Mouse (Mus musculus) limb, embryonic 10.5 days (tissue): ENCODE results near the gene Akr1a1. TPM values are rescaled to one million over a fixed set of nuclear protein-coding genes. Genes with fewer than 3 reads are reported as not detected.
"Not testable (repeated sequence)": the region's sequence is repeated elsewhere in the genome, so short reads cannot be mapped to it uniquely, and the experiment has no call there.

Experiments used
- DNase-seq: peaks from one replicate; pipeline ENCODE4 v3.0.0-alpha.2; 2017; ENCODE audit warnings: low spot score
- H3K27ac ChIP-seq: fragments of 300-500 bp; sonication (generic); 2 replicates; pipeline ENCODE4 v1.5.1; 2016; ENCODE audit warnings: mild to moderate bottlenecking
- H3K27me3 ChIP-seq: fragments of 300-500 bp; sonication (generic); 2 replicates; pipeline ENCODE4 v1.6.1; 2016; ENCODE audit warnings: low read depth, mild to moderate bottlenecking; ENCODE audit not compliant: poor library complexity, severe bottlenecking
- H3K36me3 ChIP-seq: fragments of 300-500 bp; sonication (generic); 2 replicates; pipeline ENCODE4 v1.6.1; 2016; ENCODE audit warnings: mild to moderate bottlenecking, moderate library complexity
- H3K4me1 ChIP-seq: fragments of 300-500 bp; sonication (generic); 2 replicates; pipeline ENCODE4 v1.6.1; 2016
- H3K4me3 ChIP-seq: fragments of 300-500 bp; sonication (generic); 2 replicates; pipeline ENCODE4 v1.5.1; 2016; ENCODE audit warnings: mild to moderate bottlenecking, moderate library complexity
- H3K9me3 ChIP-seq: fragments of 300-500 bp; sonication (generic); replicated peaks from 2 replicates; pipeline ENCODE4 v1.6.1; 2016; ENCODE audit warnings: mild to moderate bottlenecking
- WGBS: fragments of 180-500 bp; shearing (Covaris S2); methylation state at CpG from one replicate; pipeline ENCODE4 v1.1.7; 2016; 5-methylcytosine and 5-hydroxymethylcytosine counted together
- polyA plus RNA-seq: library from polyadenylated mRNA; unstranded; fragments of >200 nt; fragmentation: Nextera tagmentation; extraction: Ambion mirVana; gene quantifications from 2 replicates; pipeline ENCODE4 v1.2.1, GENCODE M21; 2016

Gene Akr1a1
- polyA plus RNA-seq = 694 and 733 TPM in 2 replicates

DNA sequence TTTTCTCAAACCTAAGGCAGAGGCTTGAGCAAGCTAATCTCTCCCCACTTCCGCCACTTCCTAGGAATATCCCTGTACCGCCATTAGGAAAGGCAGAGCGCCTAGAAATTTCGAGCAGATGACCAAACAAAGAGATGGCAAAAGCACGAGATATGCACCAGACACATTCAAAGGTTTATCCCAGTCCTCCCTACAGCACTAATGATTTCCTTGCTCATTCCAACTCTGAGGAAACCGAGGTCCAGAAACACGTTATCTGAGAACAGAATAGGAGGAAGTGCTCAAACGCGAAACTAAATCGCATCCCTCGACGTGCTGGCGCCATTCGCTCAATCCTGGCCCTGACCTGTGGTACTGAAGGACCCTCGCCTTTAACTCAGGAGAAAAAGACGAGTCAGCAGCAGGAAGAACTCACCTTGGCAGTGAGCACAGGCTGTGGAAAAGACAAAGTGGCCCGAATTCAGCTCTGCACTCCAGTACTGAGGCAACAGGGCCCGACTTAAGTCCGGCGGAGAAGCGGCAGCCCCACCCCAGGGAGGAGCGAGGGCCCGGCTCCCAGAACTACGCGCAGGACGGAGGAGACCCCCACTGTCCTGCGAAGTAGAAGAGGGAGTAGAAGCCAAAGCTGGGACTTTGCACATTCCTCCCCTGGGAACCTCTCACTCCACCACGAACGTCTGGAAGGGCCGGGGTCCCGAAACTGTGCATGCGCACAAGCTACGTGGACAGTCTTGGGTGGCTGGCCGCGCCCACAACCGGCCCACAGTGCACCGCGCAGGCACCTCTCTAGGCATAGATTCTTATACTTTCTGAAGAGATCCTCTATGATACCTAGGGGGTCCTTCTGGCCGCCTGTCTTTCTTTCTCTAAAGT is at the start of gene Akr1a1:
TSS of gene Akr1a1 (minus strand) at position 757 of the 873 bp plus-strand sequence.
- Histone ChIP-seq H3K36me3 (peaks cover 41% of the 10 kb centered on the region), H3K27ac (peak within 1 kb of the TSS; percentile 95), H3K4me3 (peak within 1 kb of the TSS; percentile 84), H3K4me1 (peaks cover 22% of the 10 kb centered on the region), H3K27me3 (no peaks in the 10 kb centered on the region), H3K9me3 (no peaks in the 10 kb centered on the region)
- peak; percentile 94 for DNase-seq
- under 1% methylated on average over 39 of the region's 39 CpGs for WGBS

DNA sequence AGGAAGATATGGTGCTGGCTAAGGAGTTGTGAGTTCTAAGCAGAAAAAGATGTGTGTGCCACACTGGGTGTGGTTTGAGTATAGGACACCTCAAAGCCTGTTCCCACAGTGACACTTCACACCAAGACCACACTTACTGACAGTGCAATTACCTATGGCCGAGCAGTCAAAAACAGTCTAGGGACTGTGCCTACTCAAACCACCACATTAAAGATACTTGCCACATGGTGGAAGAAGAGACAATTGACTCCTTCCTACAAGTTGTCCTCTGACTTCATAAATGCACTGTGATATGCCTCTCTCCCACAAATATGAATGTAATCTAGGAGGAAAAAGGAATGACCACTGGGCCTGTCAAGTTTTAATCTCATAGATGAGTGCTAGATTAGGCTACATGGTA is 49.5 kb upstream of the Akr1a1 start:
- Histone ChIP-seq H3K9me3 (no peaks in the 10 kb centered on the region), H3K27me3 (no peaks in the 10 kb centered on the region), H3K36me3 (peaks cover 77% of the 10 kb centered on the region), H3K4me1 (no peaks in the 10 kb centered on the region), H3K27ac (no peak overlapping the region), H3K4me3 (no peak overlapping the region)
- WGBS = 70% methylated on average over 1 of the region's 1 CpGs
- DNase-seq = no peak

DNA sequence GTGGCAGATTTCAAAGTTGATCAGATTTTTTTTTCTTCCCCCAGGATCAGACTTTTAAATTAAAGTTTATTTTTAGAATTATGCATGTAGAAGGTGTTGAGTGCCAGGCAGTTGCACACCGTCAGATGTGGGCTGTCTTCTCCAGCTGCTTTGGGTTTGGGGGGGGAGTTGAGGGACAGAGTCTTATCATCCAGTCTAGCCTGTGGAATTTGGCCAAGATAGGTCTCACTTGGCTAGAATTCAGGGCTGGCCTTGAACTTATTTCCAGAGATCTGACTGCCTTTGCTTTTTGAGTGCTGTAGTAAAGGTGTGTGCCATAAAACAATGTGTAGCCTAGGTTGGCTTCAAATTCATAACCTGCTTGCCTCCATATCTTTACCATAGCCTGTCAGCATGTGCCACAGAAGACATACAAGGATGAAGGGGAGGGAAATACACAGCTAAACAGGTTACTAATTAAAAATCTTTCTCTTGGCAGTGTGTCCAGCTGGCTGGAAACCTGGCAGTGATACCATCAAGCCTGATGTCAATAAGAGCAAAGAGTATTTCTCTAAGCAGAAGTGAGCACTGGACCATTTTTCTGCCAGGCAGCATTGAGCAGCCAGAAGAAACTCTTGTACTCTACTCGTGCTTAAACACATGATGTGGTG is 47.3 kb upstream of the Akr1a1 start:
- Histone ChIP-seq H3K36me3 (peaks cover 83% of the 10 kb centered on the region), H3K27me3 (no peaks in the 10 kb centered on the region), H3K4me3 (no peak overlapping the region), H3K9me3 (no peaks in the 10 kb centered on the region), H3K27ac (no peak overlapping the region), H3K4me1 (no peaks in the 10 kb centered on the region)
- 84% methylated on average over 2 of the region's 2 CpGs for WGBS
- DNase-seq = no peak

DNA sequence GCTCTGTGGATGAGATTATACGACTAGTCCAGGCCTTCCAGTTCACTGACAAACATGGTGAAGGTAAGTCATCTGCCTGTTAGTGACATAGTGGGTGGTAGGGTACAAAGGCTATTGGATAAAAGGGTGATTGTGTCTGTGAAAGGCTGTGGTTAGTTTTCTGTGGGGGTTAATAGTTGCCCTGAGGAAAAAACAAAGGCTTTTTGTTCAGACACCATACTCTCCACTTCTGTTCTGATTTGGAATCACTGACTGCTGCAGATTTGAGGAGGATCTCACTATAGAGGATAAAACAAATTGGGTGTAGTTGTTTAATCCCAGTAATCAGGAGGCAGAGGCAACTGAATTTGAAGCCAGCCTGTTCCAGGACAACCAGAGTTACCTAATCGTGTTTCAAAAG is 42.3 kb upstream of the Akr1a1 start:
- H3K4me3 ChIP-seq = no peak overlapping the region
- DNase-seq = no peak
- H3K9me3 ChIP-seq = no peaks in the 10 kb centered on the region
- 87% methylated on average over 2 of the region's 2 CpGs for WGBS
- H3K27ac ChIP-seq = no peak overlapping the region
- peaks cover 100% of the 10 kb centered on the region for H3K36me3 ChIP-seq
- H3K27me3 ChIP-seq = no peaks in the 10 kb centered on the region
- no peaks in the 10 kb centered on the region for H3K4me1 ChIP-seq

DNA sequence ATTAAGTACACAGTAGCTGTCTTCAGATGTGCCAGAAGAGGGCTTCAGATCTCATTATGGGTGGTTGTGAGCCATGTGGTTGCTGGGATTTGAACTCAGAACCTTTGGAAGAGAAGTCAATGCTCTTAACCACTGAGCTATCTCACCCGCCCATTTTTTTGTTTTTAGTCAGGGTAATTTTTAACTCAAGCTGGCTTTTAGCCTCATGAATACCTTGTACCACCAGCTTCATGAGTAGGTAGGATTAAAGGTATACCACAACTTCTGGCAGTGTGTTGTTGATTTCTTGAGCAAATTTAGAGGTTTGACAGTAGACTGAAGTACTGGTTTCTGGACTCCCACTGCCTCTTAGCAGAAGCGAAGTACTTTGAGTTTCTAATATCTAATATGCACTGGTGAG is 40.7 kb upstream of the Akr1a1 start:
- H3K9me3 ChIP-seq = no peaks in the 10 kb centered on the region
- H3K27ac ChIP-seq = no peak overlapping the region
- H3K27me3 ChIP-seq = no peaks in the 10 kb centered on the region
- no peak for DNase-seq
- WGBS = 98% methylated on average over 2 of the region's 2 CpGs
- H3K4me3 ChIP-seq = no peak overlapping the region
- H3K36me3 ChIP-seq = peaks cover 100% of the 10 kb centered on the region
- H3K4me1 ChIP-seq = peaks cover 1% of the 10 kb centered on the region

DNA sequence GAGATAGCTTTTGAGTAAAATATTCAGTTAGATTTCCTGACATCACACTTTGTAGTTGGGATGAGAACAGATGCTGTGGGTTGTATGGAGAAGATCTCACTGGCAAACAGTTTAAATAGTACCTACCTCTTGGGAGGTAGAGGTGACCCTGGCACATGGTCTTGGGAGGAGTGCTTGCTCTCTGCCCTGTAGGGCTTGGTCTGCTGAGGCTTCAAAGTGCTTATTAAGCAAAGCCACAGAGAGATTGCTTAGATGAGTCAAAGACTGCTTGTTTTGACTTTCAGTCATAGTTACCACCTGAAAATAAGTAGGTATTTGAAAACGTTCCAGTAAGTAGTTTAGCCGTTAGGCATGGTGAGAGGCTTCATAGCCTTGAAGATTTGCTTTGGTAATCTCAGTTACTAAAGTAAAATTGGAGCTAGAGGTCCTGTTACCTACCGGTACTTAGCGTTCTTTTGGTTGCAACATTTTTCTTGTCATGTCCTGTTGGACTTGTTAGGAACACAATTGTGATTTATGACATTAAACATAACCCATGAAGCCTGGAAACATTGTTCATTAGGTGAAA is 37.9 kb upstream of the Akr1a1 start:
- no peak for DNase-seq
- Histone ChIP-seq H3K27ac (no peak overlapping the region), H3K9me3 (no peaks in the 10 kb centered on the region), H3K27me3 (no peaks in the 10 kb centered on the region), H3K4me3 (no peak overlapping the region), H3K36me3 (peaks cover 74% of the 10 kb centered on the region), H3K4me1 (peaks cover 16% of the 10 kb centered on the region)
- WGBS = 93% methylated on average over 4 of the region's 4 CpGs

DNA sequence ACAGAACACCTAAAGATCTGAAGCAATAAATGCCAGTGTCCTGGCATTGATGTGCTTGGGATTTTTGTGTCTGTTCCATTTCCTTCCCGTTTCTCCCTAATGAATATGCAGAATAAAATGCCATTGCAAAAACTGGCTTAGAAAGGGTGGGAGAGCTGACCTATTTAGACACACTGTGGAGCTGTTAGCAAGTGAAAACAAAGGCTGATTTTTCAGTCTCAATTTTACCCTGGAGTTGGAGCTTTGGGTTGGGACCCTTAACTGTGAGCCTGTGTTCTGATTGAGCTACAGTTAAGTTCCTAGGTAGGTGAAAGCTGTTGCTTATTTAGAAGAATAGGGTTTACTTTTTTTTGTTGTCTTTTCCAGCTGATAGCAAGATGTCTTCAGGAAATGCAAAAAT is 35.6 kb upstream of the Akr1a1 start:
- no peak overlapping the region for H3K27ac ChIP-seq
- 56% methylated on average over 1 of the region's 1 CpGs for WGBS
- H3K4me1 ChIP-seq = peaks cover 16% of the 10 kb centered on the region
- DNase-seq = no peak
- H3K27me3 ChIP-seq = no peaks in the 10 kb centered on the region
- peaks cover 50% of the 10 kb centered on the region for H3K36me3 ChIP-seq
- no peaks in the 10 kb centered on the region for H3K9me3 ChIP-seq
- H3K4me3 ChIP-seq = peak overlapping the region; percentile 80

DNA sequence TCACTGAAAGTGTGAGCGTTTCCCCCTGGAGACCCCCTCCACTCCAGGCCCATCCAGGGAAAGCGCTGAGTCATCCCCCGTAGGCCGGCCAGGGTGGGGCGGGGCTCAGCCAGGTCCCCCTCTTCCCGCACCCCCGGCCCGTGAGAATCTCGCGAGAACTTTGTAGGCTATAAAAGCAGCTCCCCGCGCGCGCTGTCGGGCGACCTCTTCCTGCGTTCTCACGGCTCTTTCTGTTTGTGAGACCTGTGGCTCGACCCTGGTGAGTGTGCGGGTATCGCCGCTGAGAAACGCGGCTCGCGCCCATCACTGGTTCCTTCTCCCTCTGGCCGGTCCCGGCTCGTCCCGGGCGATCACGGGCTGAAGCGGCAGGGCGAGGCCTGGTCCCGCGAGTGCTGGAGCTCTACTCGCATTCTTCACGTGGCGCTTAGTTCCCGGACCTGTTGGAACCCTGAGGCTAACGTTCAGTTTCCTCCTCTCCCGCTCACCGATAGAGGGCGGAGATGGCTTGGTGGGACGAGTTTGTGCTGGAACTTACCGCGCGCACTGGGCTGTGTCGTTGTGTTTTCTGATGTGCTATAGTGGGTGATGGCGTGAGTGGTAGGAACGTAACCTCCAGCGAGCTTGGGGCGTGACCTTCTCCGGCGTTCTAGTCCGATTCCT is 34.1 kb upstream of the Akr1a1 start, which contains the start of gene Prdx1:
TSS of gene Prdx1 (plus strand) at position 143 of the 660 bp plus-strand sequence.
- under 1% methylated on average over 56 of the region's 56 CpGs for WGBS
- Histone ChIP-seq H3K36me3 (peaks cover 35% of the 10 kb centered on the region), H3K27me3 (no peaks in the 10 kb centered on the region), H3K4me3 (peak within 1 kb of the TSS; percentile 80), H3K4me1 (peaks cover 16% of the 10 kb centered on the region), H3K9me3 (no peaks in the 10 kb centered on the region), H3K27ac (peak within 1 kb of the TSS; percentile 96)
- DNase-seq = peak; percentile 99

DNA sequence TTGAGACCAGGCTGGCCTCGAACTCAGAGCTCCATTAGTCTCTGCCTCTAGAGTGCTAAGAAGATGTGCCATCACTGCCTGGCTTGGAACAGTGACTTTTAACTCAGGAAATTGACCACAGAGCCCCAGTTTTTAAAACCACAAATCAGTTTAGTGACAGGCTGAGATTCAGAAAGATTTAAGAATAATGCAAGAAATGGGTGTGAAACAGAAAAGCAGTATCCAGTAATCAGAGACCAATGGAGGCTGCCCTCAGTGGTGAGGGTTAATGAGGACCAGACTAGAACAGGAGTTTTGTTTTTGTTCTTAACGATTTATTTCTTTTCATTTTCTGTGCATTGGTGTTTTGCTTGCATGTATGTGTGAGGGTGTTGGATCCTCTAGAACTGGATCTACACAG is 33.2 kb upstream of the Akr1a1 start:
- peaks cover 16% of the 10 kb centered on the region for H3K4me1 ChIP-seq
- H3K27ac ChIP-seq = peak overlapping the region; percentile 96
- no peak for DNase-seq
- peaks cover 27% of the 10 kb centered on the region for H3K36me3 ChIP-seq
- no peaks in the 10 kb centered on the region for H3K27me3 ChIP-seq
- WGBS = 71% methylated on average over 2 of the region's 2 CpGs
- H3K4me3 ChIP-seq = peak overlapping the region; percentile 80
- H3K9me3 ChIP-seq = no peaks in the 10 kb centered on the region

DNA sequence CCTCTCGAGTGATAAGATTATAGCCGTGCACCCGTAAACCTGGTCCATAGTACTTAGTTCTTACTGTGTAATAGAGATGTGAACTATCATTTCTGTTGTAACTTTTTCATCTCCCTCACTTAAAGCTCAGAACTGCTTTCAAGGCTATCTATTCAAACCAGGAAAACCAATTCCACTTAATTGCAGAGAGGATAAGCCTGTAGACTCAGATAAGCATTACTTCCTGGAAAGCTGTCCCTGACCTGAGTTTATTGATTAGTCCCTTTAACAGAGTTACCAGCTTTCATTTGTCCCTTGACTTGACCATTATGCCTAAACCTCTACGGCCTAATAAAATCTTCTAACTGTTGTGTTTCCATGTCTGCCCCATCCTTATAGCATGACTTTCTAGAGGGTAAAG is 32.5 kb upstream of the Akr1a1 start:
- H3K4me3 ChIP-seq = no peak overlapping the region
- peaks cover 16% of the 10 kb centered on the region for H3K4me1 ChIP-seq
- no peak for DNase-seq
- 93% methylated on average over 4 of the region's 4 CpGs for WGBS
- peaks cover 20% of the 10 kb centered on the region for H3K36me3 ChIP-seq
- no peak overlapping the region for H3K27ac ChIP-seq
- H3K27me3 ChIP-seq = no peaks in the 10 kb centered on the region
- no peaks in the 10 kb centered on the region for H3K9me3 ChIP-seq

DNA sequence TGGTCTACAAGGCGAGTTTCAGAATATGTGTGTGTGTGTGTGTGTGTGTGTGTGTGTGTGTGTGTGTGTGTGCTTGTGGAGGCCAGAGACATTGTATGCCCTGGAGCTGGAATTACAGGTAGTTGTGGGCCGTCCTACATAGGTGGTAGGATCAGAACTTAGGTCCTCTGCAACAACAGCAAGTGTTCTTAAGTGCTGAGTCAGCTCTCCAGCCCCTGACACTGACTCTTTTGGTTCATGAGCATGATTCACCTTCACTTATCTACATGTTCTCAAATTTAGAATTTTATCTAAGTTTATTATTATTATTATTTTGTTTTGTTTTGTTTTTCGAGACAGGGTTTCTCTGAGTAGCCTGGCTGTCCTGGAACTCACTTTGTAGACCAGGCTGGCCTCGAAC is 29.0 kb upstream of the Akr1a1 start:
- H3K36me3 ChIP-seq = not testable (repeated sequence)

DNA sequence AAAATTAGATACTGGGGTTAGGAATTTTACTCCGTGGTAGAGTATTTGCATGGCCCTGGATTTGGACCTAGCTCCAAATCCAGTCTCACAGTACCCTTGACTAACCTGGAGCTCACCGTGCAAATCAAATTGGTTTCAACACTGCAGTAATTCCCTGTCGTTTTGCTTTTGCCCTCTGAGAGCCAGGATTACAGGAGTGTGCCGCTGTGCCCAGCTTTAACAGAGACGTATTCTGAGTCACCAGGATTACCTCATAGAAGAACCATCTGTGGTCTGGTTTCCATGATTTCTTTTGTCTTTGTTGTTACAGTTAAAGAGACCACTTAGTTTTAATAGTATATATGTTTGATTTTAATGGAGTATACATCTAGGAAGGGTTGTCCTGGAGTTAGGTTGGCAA is 27.7 kb upstream of the Akr1a1 start:
- H3K4me3 ChIP-seq = no peak overlapping the region
- H3K27ac ChIP-seq = no peak overlapping the region
- H3K9me3 ChIP-seq = no peaks in the 10 kb centered on the region
- no peaks in the 10 kb centered on the region for H3K36me3 ChIP-seq
- no peaks in the 10 kb centered on the region for H3K27me3 ChIP-seq
- 79% methylated on average over 5 of the region's 5 CpGs for WGBS
- no peak for DNase-seq
- no peaks in the 10 kb centered on the region for H3K4me1 ChIP-seq

More for the DNA sequence above, 29.0 kb upstream of the Akr1a1 start:
- DNase-seq, H3K27ac ChIP-seq, H3K9me3 ChIP-seq, H3K4me1 ChIP-seq, H3K4me3 ChIP-seq, H3K27me3 ChIP-seq: not testable (repeated sequence)
- WGBS = 92% methylated on average over 4 of the region's 4 CpGs
